ENCODE assay signal across 20 mouse cellular contexts in genomic region chr8:12773914-12774313, GRCm38 (mm10). TPM values are rescaled to one million over a fixed set of nuclear protein-coding genes. Genes with fewer than 3 reads are reported as not detected.
DNase-seq lines count a peak whose midpoint lies in the region; ATAC-seq and TF ChIP-seq lines count a peak whose summit lies in the region.
"Had no signal": no experiment of that assay in that cellular context is flagged by ENCODE, and none has a peak within 500 bp of the region (broad histone marks: within the 10 kb centered on the region; RNA-seq: fewer than 3 reads in every experiment).

No protein-coding gene starts in this region.

- H3K27me3 ChIP-seq in heart, embryonic 15.5 days = no peaks in the 10 kb centered on the region
- no peaks in the 10 kb centered on the region for H3K27me3 ChIP-seq in lung, embryonic 16.5 days (ENCODE audit: control insufficient read depth, insufficient read depth, low read depth, low read length)
- H3K27me3 ChIP-seq: forebrain, embryonic 12.5 days; limb, embryonic 15.5 days; neural tube, embryonic 15.5 days; Patski had no signal

- peak overlapping the region; percentile 95 for H3K27ac ChIP-seq in gastrocnemius, adult 2 months
- peak overlapping the region; percentile 86 for H3K27ac ChIP-seq in heart, embryonic 15.5 days
- H3K27ac ChIP-seq in lung, embryonic 16.5 days (ENCODE audit: low read length) = peak overlapping the region; percentile 70; the same call in 1 of the 2 replicates
- H3K27ac ChIP-seq: forebrain, embryonic 12.5 days; limb, embryonic 15.5 days; liver, embryonic 15.5 days; neural tube, embryonic 15.5 days had no signal

- no peaks in the 10 kb centered on the region for H3K9me3 ChIP-seq in heart, embryonic 15.5 days (replicated peaks)
- no peaks in the 10 kb centered on the region for H3K9me3 ChIP-seq in lung, embryonic 16.5 days (ENCODE audit: control insufficient read depth, low read length)
- H3K9me3 ChIP-seq: forebrain, embryonic 12.5 days; limb, embryonic 15.5 days; liver, embryonic 15.5 days; neural tube, embryonic 15.5 days had no signal

- no peak overlapping the region for H3K4me2 ChIP-seq in heart, embryonic 15.5 days
- no peak overlapping the region for H3K4me2 ChIP-seq in lung, embryonic 16.5 days (ENCODE audit: low read depth, low read length)
- H3K4me2 ChIP-seq: forebrain, embryonic 12.5 days; limb, embryonic 15.5 days; liver, embryonic 15.5 days; neural tube, embryonic 15.5 days had no signal

- no peaks in the 10 kb centered on the region for H3K36me3 ChIP-seq in heart, embryonic 15.5 days
- H3K36me3 ChIP-seq in lung, embryonic 16.5 days (ENCODE audit: control insufficient read depth, insufficient read depth, low read length) = no peaks in the 10 kb centered on the region
- H3K36me3 ChIP-seq: forebrain, embryonic 12.5 days; limb, embryonic 15.5 days; liver, embryonic 15.5 days; neural tube, embryonic 15.5 days had no signal

- intact Hi-C loops in gastrocnemius, adult 2 months (cut with DNase I) = loop anchor here (5.0 kb wide), 1 partner anchor 33 kb away; no protein-coding TSS in a partner anchor
- intact Hi-C loops in heart, postnatal 10 days (cut with DNase I) = no loop called here

- no peak overlapping the region for H3K4me3 ChIP-seq in gastrocnemius, adult 2 months
- no peak overlapping the region for H3K4me3 ChIP-seq in heart, embryonic 15.5 days
- H3K4me3 ChIP-seq in lung, embryonic 16.5 days (ENCODE audit: low read length) = no peak overlapping the region
- H3K4me3 ChIP-seq: forebrain, embryonic 12.5 days; limb, embryonic 15.5 days; liver, embryonic 15.5 days; neural tube, embryonic 15.5 days had no signal

- peak; percentile 19 for DNase-seq in gastrocnemius, adult 2 months
- DNase-seq in gastrocnemius, adult 8-10 months (ENCODE audit: low spot score in 2 of 2) = no peak
- no peak for DNase-seq in heart, postnatal 10 days
- DNase-seq in lung, postnatal 25 days (ENCODE audit: low spot score) = no peak
- DNase-seq in kidney, postnatal 25 days = peak; percentile 56 to 58
- DNase-seq in layer of hippocampus, adult 9-10 months (ENCODE audit: low spot score) = no peak
- DNase-seq: adrenal gland, adult 8-10 months; cerebellum, adult 8-10 months; gastrocnemius, postnatal 10 days; lung, postnatal 4 days; thymus, adult 18-20 months; thymus, postnatal 4 days had no signal

- no peak for TF ChIP-seq CTCF in gastrocnemius, adult 2 months (IDR thresholded peaks at IDR 0.05)

- WGBS in heart, embryonic 15.5 days = 54% methylated on average over 4 of the region's 4 CpGs
- 47% methylated on average over 4 of the region's 4 CpGs for WGBS in lung, embryonic 16.5 days

- peaks cover 61% of the 10 kb centered on the region for H3K4me1 ChIP-seq in heart, embryonic 15.5 days (replicated peaks)
- peaks cover 31% of the 10 kb centered on the region for H3K4me1 ChIP-seq in lung, embryonic 16.5 days (replicated peaks; ENCODE audit: control insufficient read depth, insufficient read depth, low read length)

- peak overlapping the region; percentile 23; the same call in 1 of the 2 replicates for H3K9ac ChIP-seq in heart, embryonic 15.5 days
- H3K9ac ChIP-seq in lung, embryonic 16.5 days (ENCODE audit: low read length) = peak overlapping the region; percentile 19; the same call in 1 of the 2 replicates
- H3K9ac ChIP-seq: forebrain, embryonic 12.5 days; limb, embryonic 15.5 days; liver, embryonic 15.5 days; neural tube, embryonic 15.5 days had no signal

- ATAC-seq in heart, embryonic 15.5 days (replicated peaks; ENCODE audit: insufficient number of reproducible peaks, insufficient read depth, low FRiP score, low read depth) = no peak
- ATAC-seq in lung, embryonic 16.5 days (ENCODE audit: low read depth) = no peak
- ATAC-seq: midbrain, embryonic 16.5 days; Patski had no signal

RNA-seq across cellular contexts. Expression of gene Atp11a, which starts 17.1 kb away (rescaled TPM):
- 10 to 100 TPM; 27.1 to 30.9 TPM for total RNA-seq in gastrocnemius, adult 2 months (2021)
- total RNA-seq in gastrocnemius, adult 8-10 months (2022) = 10 to 100 TPM; 22.9 to 33.6 (median 27.0) TPM
- 14.1 and 15.9 TPM in 2 replicates for polyA plus RNA-seq in heart, embryonic 15.5 days (2015; fragmentation: Nextera tagmentation; extraction: Ambion mirVana)
- total RNA-seq in heart, postnatal 10 days (2021) = 10 to 100 TPM; 87.1 to 88.6 TPM
- polyA plus RNA-seq in lung, embryonic 16.5 days (2015; fragmentation: Nextera tagmentation; extraction: Ambion mirVana) = 15.7 and 19.3 TPM in 2 replicates

Comparison
In these comparisons a context has a peak if more than half of its experiments do, and no peak if none do; other contexts are left out.
1. DNase-seq: peak in gastrocnemius, adult 2 months (single experiment) and kidney, postnatal 25 days (2 of 2); none in gastrocnemius, adult 8-10 months (0 of 2), heart, postnatal 10 days (0 of 2), lung, postnatal 25 days (single experiment) and layer of hippocampus, adult 9-10 months (single experiment).
2. Peak in every context shown above with its lines, with median percentiles within 50 percentile points of each other: H3K27ac ChIP-seq.